ENCODE assay signal across 32 mouse cellular contexts in the genomic region with DNA sequence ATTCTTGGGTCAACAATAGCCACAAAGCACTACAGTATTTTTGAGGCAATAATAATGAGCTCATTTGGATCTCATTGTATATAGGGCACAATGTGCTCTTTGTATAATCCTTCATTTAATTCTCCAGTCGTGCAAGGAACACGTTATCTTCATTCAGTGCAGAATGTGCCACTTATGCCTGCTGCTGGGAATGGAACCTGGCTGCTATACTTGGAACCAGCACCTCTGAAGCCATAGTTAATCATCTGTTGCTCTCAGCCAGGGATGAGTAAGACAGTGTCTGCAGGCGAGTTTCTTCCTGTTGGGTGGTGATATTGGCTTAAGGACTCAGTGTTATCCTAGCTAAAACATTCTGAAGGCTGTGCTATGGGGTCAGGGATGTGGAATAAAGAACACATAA. TPM values are rescaled to one million over a fixed set of nuclear protein-coding genes. Genes with fewer than 3 reads are reported as not detected.
DNase-seq lines count a peak whose midpoint lies in the region; ATAC-seq and TF ChIP-seq lines count a peak whose summit lies in the region.
"Had no signal": no experiment of that assay in that cellular context is flagged by ENCODE, and none has a peak within 500 bp of the region (broad histone marks: within the 10 kb centered on the region; RNA-seq: fewer than 3 reads in every experiment).

No protein-coding gene starts in this region.

- TF ChIP-seq CTCF in brain, embryonic 14.5 days (IDR thresholded peaks at IDR 0.05; ENCODE audit: borderline replicate concordance, extremely low read depth, insufficient read depth, insufficient read length), result no peak

- H3K9me3 ChIP-seq in intestine, embryonic 14.5 days (ENCODE audit: control insufficient read depth, low read length), result no peaks in the 10 kb centered on the region
- H3K9me3 ChIP-seq in intestine, embryonic 16.5 days (ENCODE audit: control insufficient read depth, low read length), result no peaks in the 10 kb centered on the region
- H3K9me3 ChIP-seq in liver, embryonic 11.5 days (ENCODE audit: control insufficient read depth, low read length), result no peaks in the 10 kb centered on the region
- H3K9me3 ChIP-seq: embryonic facial prominence, embryonic 13.5 days; hindbrain, embryonic 10.5 days; intestine, embryonic 15.5 days; limb, embryonic 12.5 days; megakaryocyte, embryonic 14.5 days; midbrain, embryonic 12.5 days; neural tube, embryonic 12.5 days; stomach, embryonic 15.5 days had no signal

- H3K4me3 ChIP-seq in intestine, embryonic 14.5 days (ENCODE audit: low read depth, low read length), result no peak overlapping the region
- no peak overlapping the region for H3K4me3 ChIP-seq in intestine, embryonic 16.5 days (ENCODE audit: low read length)
- H3K4me3 ChIP-seq in liver, embryonic 11.5 days (ENCODE audit: low read depth, low read length), result no peak overlapping the region
- H3K4me3 ChIP-seq: embryonic facial prominence, embryonic 13.5 days; gastrocnemius, adult 2 months; hindbrain, embryonic 10.5 days; intestine, embryonic 15.5 days; limb, embryonic 12.5 days; megakaryocyte, embryonic 14.5 days; midbrain, embryonic 12.5 days; myocyte; neural tube, embryonic 12.5 days; stomach, embryonic 15.5 days had no signal

- H3K27ac ChIP-seq in intestine, embryonic 14.5 days (ENCODE audit: low read depth), result no peak overlapping the region
- no peak overlapping the region for H3K27ac ChIP-seq in intestine, embryonic 16.5 days (ENCODE audit: low read length)
- H3K27ac ChIP-seq in liver, embryonic 11.5 days (ENCODE audit: low read depth, low read length), result no peak overlapping the region
- H3K27ac ChIP-seq: embryonic facial prominence, embryonic 13.5 days; gastrocnemius, adult 2 months; hindbrain, embryonic 10.5 days; intestine, embryonic 15.5 days; limb, embryonic 12.5 days; midbrain, embryonic 12.5 days; neural tube, embryonic 12.5 days; stomach, embryonic 15.5 days had no signal

- no peak overlapping the region for H3K9ac ChIP-seq in intestine, embryonic 14.5 days (ENCODE audit: low read length)
- no peak overlapping the region for H3K9ac ChIP-seq in intestine, embryonic 16.5 days (ENCODE audit: low read depth, low read length)
- H3K9ac ChIP-seq in liver, embryonic 11.5 days (ENCODE audit: low read depth, low read length), result no peak overlapping the region
- H3K9ac ChIP-seq: embryonic facial prominence, embryonic 13.5 days; intestine, embryonic 15.5 days; limb, embryonic 12.5 days; midbrain, embryonic 12.5 days; neural tube, embryonic 12.5 days; stomach, embryonic 15.5 days had no signal

- H3K36me3 ChIP-seq in intestine, embryonic 14.5 days (ENCODE audit: control insufficient read depth, insufficient read depth, low read length), result no peaks in the 10 kb centered on the region
- no peaks in the 10 kb centered on the region for H3K36me3 ChIP-seq in intestine, embryonic 16.5 days (ENCODE audit: control insufficient read depth, insufficient read depth, low read length)
- H3K36me3 ChIP-seq in liver, embryonic 11.5 days (ENCODE audit: control insufficient read depth, insufficient read depth, low read length), result no peaks in the 10 kb centered on the region
- H3K36me3 ChIP-seq: embryonic facial prominence, embryonic 13.5 days; hindbrain, embryonic 10.5 days; intestine, embryonic 15.5 days; limb, embryonic 12.5 days; midbrain, embryonic 12.5 days; neural tube, embryonic 12.5 days; stomach, embryonic 15.5 days had no signal

- WGBS in intestine, embryonic 14.5 days, result 78% methylated on average over 3 of the region's 3 CpGs
- WGBS in intestine, embryonic 16.5 days, result 73% methylated on average over 3 of the region's 3 CpGs
- 65% methylated on average over 3 of the region's 3 CpGs for WGBS in liver, embryonic 11.5 days

- DNase-seq in intestine, embryonic 14.5 days (ENCODE audit: low spot score), result peak; percentile 7
- DNase-seq in Muller cell, postnatal 12 days (ENCODE audit: inconsistent ontology term), result peak; percentile 80
- DNase-seq in brain, embryonic 14.5 days (ENCODE audit: low read depth), result peak; percentile 37
- DNase-seq in retina, embryonic 14.5 days (ENCODE audit: low spot score), result peak; percentile 31
- no peak for DNase-seq in liver, embryonic 11.5 days (ENCODE audit: low spot score)
- DNase-seq: adrenal gland, adult 8-10 months; cerebellum, adult 11 months; cerebellum, adult 9-10 months; cerebellum, postnatal 36 days; gastrocnemius, adult 2 months; gastrocnemius, postnatal 36 days; heart, adult 18-20 months; kidney, adult 9 months; kidney, postnatal 14 days; layer of hippocampus, adult 9-11 months; lung, postnatal 36 days; thymus, adult 2 months; thymus, postnatal 4 days had no signal

- ATAC-seq in intestine, embryonic 14.5 days (replicated peaks; ENCODE audit: low FRiP score, low TSS enrichment, low read depth), result no peak
- no peak for ATAC-seq in intestine, embryonic 16.5 days
- ATAC-seq in liver, embryonic 11.5 days (replicated peaks; ENCODE audit: low FRiP score), result no peak
- no peak for ATAC-seq in megakaryocyte progenitor cell, adult 5-6 weeks (replicated peaks; ENCODE audit: poor library complexity)
- ATAC-seq: hindbrain, embryonic 16.5 days; intestine, embryonic 15.5 days had no signal

- H3K4me2 ChIP-seq in intestine, embryonic 14.5 days (ENCODE audit: low read length), result no peak overlapping the region
- H3K4me2 ChIP-seq in intestine, embryonic 16.5 days (ENCODE audit: low read depth, low read length), result no peak overlapping the region
- no peak overlapping the region for H3K4me2 ChIP-seq in liver, embryonic 11.5 days
- H3K4me2 ChIP-seq: embryonic facial prominence, embryonic 13.5 days; heart, embryonic 11.5 days; intestine, embryonic 15.5 days; limb, embryonic 12.5 days; midbrain, embryonic 12.5 days; neural tube, embryonic 12.5 days; stomach, embryonic 15.5 days had no signal

- H3K4me1 ChIP-seq in intestine, embryonic 14.5 days (replicated peaks; ENCODE audit: control insufficient read depth, insufficient read depth, low read length), result no peaks in the 10 kb centered on the region
- H3K4me1 ChIP-seq in intestine, embryonic 16.5 days (ENCODE audit: control insufficient read depth, insufficient read depth, low read length), result no peaks in the 10 kb centered on the region
- no peaks in the 10 kb centered on the region for H3K4me1 ChIP-seq in liver, embryonic 11.5 days (replicated peaks; ENCODE audit: control insufficient read depth, insufficient read depth, low read length)
- H3K4me1 ChIP-seq: embryonic facial prominence, embryonic 13.5 days; hindbrain, embryonic 10.5 days; limb, embryonic 12.5 days; megakaryocyte, embryonic 14.5 days; midbrain, embryonic 12.5 days; neural tube, embryonic 12.5 days; stomach, embryonic 15.5 days had no signal

- no peaks in the 10 kb centered on the region for H3K27me3 ChIP-seq in intestine, embryonic 14.5 days (replicated peaks; ENCODE audit: control insufficient read depth, insufficient read depth, low read length)
- no peaks in the 10 kb centered on the region for H3K27me3 ChIP-seq in intestine, embryonic 16.5 days (replicated peaks; ENCODE audit: control insufficient read depth, insufficient read depth, low read length)
- no peaks in the 10 kb centered on the region for H3K27me3 ChIP-seq in liver, embryonic 11.5 days (replicated peaks; ENCODE audit: control insufficient read depth, insufficient read depth, low read length)
- H3K27me3 ChIP-seq: CH12.LX; embryonic facial prominence, embryonic 13.5 days; intestine, embryonic 15.5 days; limb, embryonic 12.5 days; midbrain, embryonic 12.5 days; neural tube, embryonic 12.5 days; stomach, embryonic 15.5 days had no signal

- TF ChIP-seq POLR2A in brain, embryonic 14.5 days (IDR thresholded peaks at IDR 0.05; ENCODE audit: borderline replicate concordance, extremely low read depth, insufficient read depth, insufficient read length, poor library complexity, severe bottlenecking), result no peak

RNA-seq across cellular contexts. Expression of a gene that starts 43.2 kb away (rescaled TPM):
- polyA plus RNA-seq in intestine, embryonic 14.5 days (2014; fragmentation: Nextera tagmentation; extraction: Ambion mirVana), result 36.4 and 44.1 TPM in 2 replicates
- polyA plus RNA-seq in intestine, embryonic 16.5 days (2015; fragmentation: Nextera tagmentation; extraction: Ambion mirVana), result 56.9 and 60.3 TPM in 2 replicates
- 15.2 and 17.7 TPM in 2 replicates for polyA plus RNA-seq in brain, embryonic 14.5 days (2012; rRNA removed)
- polyA plus RNA-seq in liver, embryonic 11.5 days (2014; fragmentation: Nextera tagmentation; extraction: Ambion mirVana), result 25.0 and 28.0 TPM in 2 replicates
- 30.9 and 32.4 TPM in 2 replicates for total RNA-seq in megakaryocyte progenitor cell, adult 5-6 weeks (2015)
- total RNA-seq in megakaryocyte progenitor cell, adult 5-6 weeks (2017), result 17.6 and 20.7 TPM in 2 replicates

RNA-seq across cellular contexts. Expression of a gene that starts 54.0 kb away (rescaled TPM):
- polyA plus RNA-seq in intestine, embryonic 14.5 days (2014; fragmentation: Nextera tagmentation; extraction: Ambion mirVana), result 12.4 and 18.1 TPM in 2 replicates
- polyA plus RNA-seq in intestine, embryonic 16.5 days (2015; fragmentation: Nextera tagmentation; extraction: Ambion mirVana), result 5.1 and 5.6 TPM in 2 replicates
- 41.2 and 44.9 TPM in 2 replicates for polyA plus RNA-seq in brain, embryonic 14.5 days (2012; rRNA removed)
- polyA plus RNA-seq in liver, embryonic 11.5 days (2014; fragmentation: Nextera tagmentation; extraction: Ambion mirVana), result 9.7 and 10.1 TPM in 2 replicates
- total RNA-seq in megakaryocyte progenitor cell, adult 5-6 weeks (2015), result 10.3 and 13.7 TPM in 2 replicates
- total RNA-seq in megakaryocyte progenitor cell, adult 5-6 weeks (2017), result 13.5 and 13.9 TPM in 2 replicates
